ENCODE assay signal across 9 mouse cellular contexts in genomic region chr7:37336851-37337531, GRCm38 (mm10).
DNase-seq lines count a peak whose midpoint lies in the region; ATAC-seq and TF ChIP-seq lines count a peak whose summit lies in the region.
"Had no signal": no experiment of that assay in that cellular context is flagged by ENCODE, and none has a peak within 500 bp of the region (broad histone marks: within the 10 kb centered on the region; RNA-seq: fewer than 3 reads in every experiment).

No protein-coding gene starts in this region.

- peak overlapping the region; percentile 62 for H3K4me2 ChIP-seq in forebrain, embryonic 14.5 days (ENCODE audit: low read length)
- H3K4me2 ChIP-seq in intestine, embryonic 14.5 days (ENCODE audit: low read length): peak overlapping the region; percentile 70
- H3K4me2 ChIP-seq in liver, embryonic 14.5 days (ENCODE audit: low read depth): peak overlapping the region; percentile 15; the same call in 1 of the 2 replicates

- H3K4me3 ChIP-seq in brown adipose tissue, adult 24 weeks (ENCODE audit: insufficient read depth, low read depth, low read length): peak overlapping the region; percentile 33; the same call in 1 of the 2 replicates
- H3K4me3 ChIP-seq in forebrain, embryonic 14.5 days (ENCODE audit: low read depth, low read length): peak overlapping the region; percentile 26
- H3K4me3 ChIP-seq in intestine, embryonic 14.5 days (ENCODE audit: low read depth, low read length): peak overlapping the region; percentile 35
- H3K4me3 ChIP-seq in liver, embryonic 14.5 days (ENCODE audit: insufficient read depth in 1 of 2, low read depth in 2 of 2, low read length in 2 of 2): 0 out of 4 replicates have a peak overlapping the region, but pooled peaks of 1 of the 2 experiments have one; percentile 14
- H3K4me3 ChIP-seq: megakaryocyte, embryonic 14.5 days had no signal

- no peaks in the 10 kb centered on the region for H3K27me3 ChIP-seq in forebrain, embryonic 14.5 days (replicated peaks; ENCODE audit: control insufficient read depth, insufficient read depth, low read length)
- peaks cover 6% of the 10 kb centered on the region; the same call in 1 of the 2 replicates for H3K27me3 ChIP-seq in intestine, embryonic 14.5 days (replicated peaks; ENCODE audit: control insufficient read depth, insufficient read depth, low read length)
- H3K27me3 ChIP-seq in liver, embryonic 14.5 days (ENCODE audit: control insufficient read depth, insufficient read depth, low read length): peaks cover 3% of the 10 kb centered on the region

- no peaks in the 10 kb centered on the region for H3K36me3 ChIP-seq in forebrain, embryonic 14.5 days (ENCODE audit: control insufficient read depth, insufficient read depth, low read length)
- H3K36me3 ChIP-seq in intestine, embryonic 14.5 days (ENCODE audit: control insufficient read depth, insufficient read depth, low read length): no peaks in the 10 kb centered on the region
- no peaks in the 10 kb centered on the region for H3K36me3 ChIP-seq in liver, embryonic 14.5 days (replicated peaks; ENCODE audit: control insufficient read depth, insufficient read depth, low read depth)

- no peak for TF ChIP-seq CTCF in liver, embryonic 14.5 days (IDR thresholded peaks at IDR 0.05; ENCODE audit: low read depth)

- no peak for TF ChIP-seq EP300 in liver, embryonic 14.5 days (IDR thresholded peaks at IDR 0.05; ENCODE audit: low read depth)

- H3K4me1 ChIP-seq in brown adipose tissue, adult 24 weeks (ENCODE audit: control insufficient read depth, insufficient read depth, insufficient read length, low read length): no peaks in the 10 kb centered on the region
- peaks cover 23% of the 10 kb centered on the region for H3K4me1 ChIP-seq in forebrain, embryonic 14.5 days (ENCODE audit: control insufficient read depth, insufficient read depth, low read length)
- peaks cover 23% of the 10 kb centered on the region for H3K4me1 ChIP-seq in intestine, embryonic 14.5 days (replicated peaks; ENCODE audit: control insufficient read depth, insufficient read depth, low read length)
- H3K4me1 ChIP-seq in liver, embryonic 14.5 days (replicated peaks; ENCODE audit: control insufficient read depth in 2 of 2, insufficient read depth in 2 of 2, low read length in 1 of 2): no peaks in the 10 kb centered on the region; a peak in 1 of 4 replicates
- H3K4me1 ChIP-seq: megakaryocyte, embryonic 14.5 days had no signal

- ATAC-seq in forebrain, embryonic 14.5 days: peak; percentile 80
- ATAC-seq in intestine, embryonic 14.5 days (replicated peaks; ENCODE audit: low FRiP score, low TSS enrichment, low read depth): no peak
- no peak for ATAC-seq in liver, embryonic 14.5 days (ENCODE audit: insufficient read depth)
- no peak for ATAC-seq in megakaryocyte, adult 5-6 weeks (ENCODE audit: poor library complexity, severe bottlenecking)

- 3% methylated on average over 28 of the region's 28 CpGs for WGBS in forebrain, embryonic 14.5 days
- 9% methylated on average over 28 of the region's 28 CpGs for WGBS in intestine, embryonic 14.5 days
- WGBS in liver, embryonic 14.5 days (ENCODE audit: insufficient replicate concordance): 18% methylated on average over 28 of the region's 28 CpGs

- H3K27ac ChIP-seq in brown adipose tissue, adult 24 weeks (replicated peaks; ENCODE audit: low read depth, low read length): no peak overlapping the region
- peak overlapping the region; percentile 70 for H3K27ac ChIP-seq in forebrain, embryonic 14.5 days (ENCODE audit: low read depth, low read length)
- H3K27ac ChIP-seq in intestine, embryonic 14.5 days (ENCODE audit: low read depth): peak overlapping the region; percentile 65; the same call in 1 of the 2 replicates
- H3K27ac ChIP-seq in liver, embryonic 14.5 days: no peak overlapping the region

- peak; percentile 12 for DNase-seq in 3T3-L1 (ENCODE audit: low read depth, low spot score)
- peak; percentile 92 for DNase-seq in forebrain, embryonic 14.5 days (ENCODE audit: low spot score)
- DNase-seq in intestine, embryonic 14.5 days (ENCODE audit: low spot score): peak; percentile 68
- no peak for DNase-seq in liver, embryonic 14.5 days (ENCODE audit: low read depth in 3 of 3, low spot score in 3 of 3)
- DNase-seq in skeletal muscle tissue, adult 2 months (ENCODE audit: low read depth, low spot score): peak; percentile 65
- DNase-seq in kidney, postnatal 25 days: no peak

- no peaks in the 10 kb centered on the region for H3K9me3 ChIP-seq in forebrain, embryonic 14.5 days (replicated peaks; ENCODE audit: control insufficient read depth, low read length)
- no peaks in the 10 kb centered on the region for H3K9me3 ChIP-seq in intestine, embryonic 14.5 days (ENCODE audit: control insufficient read depth, low read length)
- no peaks in the 10 kb centered on the region for H3K9me3 ChIP-seq in liver, embryonic 14.5 days (ENCODE audit: control insufficient read depth, low read length)

- H3K9ac ChIP-seq in forebrain, embryonic 14.5 days (ENCODE audit: low read length): peak overlapping the region; percentile 55
- H3K9ac ChIP-seq in intestine, embryonic 14.5 days (ENCODE audit: low read length): peak overlapping the region; percentile 25
- no peak overlapping the region for H3K9ac ChIP-seq in liver, embryonic 14.5 days (replicated peaks)

Comparison
In these comparisons a context has a peak if more than half of its experiments do, and no peak if none do; other contexts are left out.
1. DNase-seq: peak in 3T3-L1 (single experiment), forebrain, embryonic 14.5 days (single experiment), intestine, embryonic 14.5 days (single experiment) and skeletal muscle tissue, adult 2 months (single experiment); none in liver, embryonic 14.5 days (0 of 3) and kidney, postnatal 25 days (0 of 2).
2. H3K27ac ChIP-seq: peak in forebrain, embryonic 14.5 days (single experiment) and intestine, embryonic 14.5 days (single experiment); none in brown adipose tissue, adult 24 weeks (single experiment) and liver, embryonic 14.5 days (single experiment).
3. H3K4me2 ChIP-seq: peak in every context shown above with its lines; median percentile 70 in intestine, embryonic 14.5 days; 62 in forebrain, embryonic 14.5 days; 15 in liver, embryonic 14.5 days.